In genomic region chr6:78570000-78570597, GRCm38 (mm10) we compare ENCODE assay signal across 25 mouse cellular contexts.
"Had no signal": no experiment of that assay in that cellular context is flagged by ENCODE, and none has a peak within 500 bp of the region (broad histone marks: within the 10 kb centered on the region; RNA-seq: fewer than 3 reads in every experiment).

No protein-coding gene starts in this region.

- DNase-seq: gastrocnemius, adult 2 months; gastrocnemius, postnatal 10 days; gastrocnemius, postnatal 25 days; heart, adult 18-20 months; heart, postnatal 10 days; heart, postnatal 4 days; kidney, adult 18-20 months; kidney, adult 8-10 months; kidney, postnatal 10 days; kidney, postnatal 25 days; kidney, postnatal 4 days; liver had no signal

- H3K4me3 ChIP-seq: gastrocnemius, adult 2 months; heart, embryonic 10.5 days; heart, embryonic 12.5 days; hindbrain, embryonic 10.5 days; hindbrain, embryonic 12.5 days; intestine, embryonic 15.5 days; layer of hippocampus, adult 2 months; left cerebral cortex, adult 2 months; limb, embryonic 10.5 days; limb, embryonic 12.5 days had no signal

- H3K4me1 ChIP-seq: heart, embryonic 10.5 days; heart, embryonic 12.5 days; hindbrain, embryonic 10.5 days; hindbrain, embryonic 12.5 days; intestine, embryonic 15.5 days; limb, embryonic 10.5 days; limb, embryonic 12.5 days had no signal

- H3K36me3 ChIP-seq: heart, embryonic 10.5 days; heart, embryonic 12.5 days; hindbrain, embryonic 10.5 days; hindbrain, embryonic 12.5 days; intestine, embryonic 15.5 days; limb, embryonic 10.5 days; limb, embryonic 12.5 days had no signal

- H3K27ac ChIP-seq: gastrocnemius, adult 2 months; heart, embryonic 10.5 days; hindbrain, embryonic 10.5 days; hindbrain, embryonic 12.5 days; hindbrain, embryonic 14.5 days; intestine, embryonic 15.5 days; layer of hippocampus, adult 2 months; left cerebral cortex, adult 2 months; limb, embryonic 10.5 days; limb, embryonic 12.5 days had no signal

- ATAC-seq: hindbrain, embryonic 16.5 days; inflammation-experienced regulatory T-cells, adult 6 months; intestine, embryonic 15.5 days; intestine, postnatal 0 days had no signal

- H3K9me3 ChIP-seq: heart, embryonic 10.5 days; hindbrain, embryonic 10.5 days; hindbrain, embryonic 12.5 days; intestine, embryonic 15.5 days; limb, embryonic 10.5 days; limb, embryonic 12.5 days had no signal

- H3K9ac ChIP-seq: heart, embryonic 12.5 days; hindbrain, embryonic 12.5 days; hindbrain, embryonic 14.5 days; intestine, embryonic 15.5 days; limb, embryonic 12.5 days had no signal

- H3K27me3 ChIP-seq: heart, embryonic 12.5 days; hindbrain, embryonic 12.5 days; intestine, embryonic 15.5 days; limb, embryonic 12.5 days had no signal

- H3K4me2 ChIP-seq: heart, embryonic 12.5 days; hindbrain, embryonic 12.5 days; hindbrain, embryonic 14.5 days; intestine, embryonic 15.5 days; limb, embryonic 12.5 days had no signal
